Mouse (Mus musculus) mouse trophoblast stem cell (cell line): ENCODE results near the gene Kcnh8.

Experiments used
- in situ Hi-C, 2 experiments: fragments of 300-500 bp; cut with MseI, MboI; formaldehyde crosslinking; loops; 2 replicates in 1 of 2; 3 replicates in 1 of 2; pipeline ENCODE4 v1.15.1; 2025

The Kcnh8 gene

DNA sequence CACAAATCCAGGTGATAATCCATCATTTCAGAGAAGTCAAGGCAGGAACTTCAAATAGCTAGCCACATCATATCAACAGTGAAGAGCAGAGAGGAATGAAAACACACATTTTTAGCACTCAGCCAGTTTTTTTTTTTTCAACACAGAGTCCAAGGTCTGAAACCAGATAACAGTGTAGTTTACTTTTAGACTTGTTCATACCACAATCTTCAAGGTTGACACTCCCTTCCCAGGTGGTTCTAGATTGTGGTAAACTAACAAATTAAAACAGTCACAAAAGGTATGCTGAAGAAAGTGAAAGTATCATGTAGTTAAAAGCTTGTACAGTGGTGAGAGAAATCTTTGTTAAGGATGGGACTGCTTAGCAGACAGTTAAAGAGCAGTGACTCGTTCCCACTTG is 216.5 kb downstream of the Kcnh8 start:
- in situ Hi-C loops, result no loop called here

DNA sequence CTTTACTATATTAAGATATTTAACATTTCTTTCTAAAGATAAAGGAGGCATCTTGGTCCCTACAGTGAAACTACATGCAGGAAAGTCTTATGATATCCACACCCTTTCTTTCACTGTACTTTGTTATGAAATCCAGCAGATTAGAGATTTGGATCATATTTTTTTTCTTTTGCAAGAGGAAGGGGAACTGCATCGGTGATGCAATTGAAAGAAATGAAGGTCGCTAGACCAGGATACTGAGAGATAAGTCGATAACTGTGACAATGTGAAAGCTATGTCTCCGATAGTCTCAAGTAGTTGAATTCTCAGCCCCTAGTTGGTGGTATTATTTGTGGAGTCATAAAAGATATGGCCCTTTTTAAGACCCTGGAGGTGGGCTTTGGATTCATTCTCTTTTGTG is 227.2 kb downstream of the Kcnh8 start:
- in situ Hi-C loops, result no loop called here

DNA sequence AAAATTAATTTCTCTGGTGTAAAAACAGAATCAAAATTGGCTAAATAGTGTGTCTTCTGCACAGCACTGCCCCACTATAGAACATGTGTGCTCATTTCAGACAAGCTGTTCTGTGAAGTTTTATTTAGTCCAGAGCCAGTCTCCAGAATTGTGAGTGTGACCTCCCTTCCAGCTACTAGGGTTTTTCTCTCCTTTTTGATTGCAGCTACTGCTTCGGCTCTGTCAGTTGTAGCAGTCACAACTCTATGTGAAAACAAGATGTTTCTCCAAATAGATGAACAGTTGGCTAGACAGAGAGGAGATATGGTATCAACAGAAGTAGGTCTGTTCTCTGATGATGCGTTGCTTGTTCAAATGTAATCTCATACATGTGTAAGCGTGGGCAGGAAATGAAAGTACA is 270.7 kb downstream of the Kcnh8 start:
- in situ Hi-C loops, result no loop called here

DNA sequence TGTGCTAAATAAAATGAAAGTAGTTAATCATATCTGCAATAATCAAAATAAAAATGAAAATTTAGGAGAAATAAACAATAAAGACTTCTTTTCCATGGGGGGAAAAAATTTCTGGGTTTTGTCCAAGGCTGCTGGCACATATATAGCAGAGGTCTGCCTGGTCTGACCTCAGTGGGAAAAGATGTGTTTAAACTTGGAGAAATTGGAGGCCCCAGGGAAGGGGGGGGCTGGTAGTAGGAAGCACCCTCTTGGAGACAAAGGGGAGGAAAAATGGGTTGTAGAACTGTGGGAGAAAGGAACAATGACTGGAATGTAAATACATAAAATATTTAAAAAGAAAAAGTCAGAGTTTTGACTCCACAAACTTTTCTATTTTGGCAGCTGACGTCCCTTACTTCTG is 276.5 kb downstream of the Kcnh8 start:
- in situ Hi-C loops, result no loop called here

DNA sequence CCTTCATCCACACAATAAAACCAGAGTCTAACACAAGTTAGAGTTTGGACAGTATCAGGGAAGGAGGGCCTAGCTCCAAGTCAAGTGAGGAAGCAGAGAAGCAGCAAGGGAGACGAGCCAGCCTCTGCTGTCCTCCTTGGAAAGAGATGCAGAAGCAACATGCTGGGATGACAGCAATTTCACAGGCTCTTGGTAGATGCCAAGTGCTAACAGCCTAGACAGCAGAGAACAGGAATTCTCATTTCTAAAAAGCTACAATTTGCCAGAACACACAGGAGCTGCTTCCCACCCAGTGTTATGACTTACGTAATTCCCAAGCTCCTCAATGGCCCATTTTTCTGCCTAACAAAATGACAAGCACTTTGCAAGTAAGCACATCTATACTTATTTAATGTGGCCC is 277.5 kb downstream of the Kcnh8 start:
- in situ Hi-C loops, result no loop called here

DNA sequence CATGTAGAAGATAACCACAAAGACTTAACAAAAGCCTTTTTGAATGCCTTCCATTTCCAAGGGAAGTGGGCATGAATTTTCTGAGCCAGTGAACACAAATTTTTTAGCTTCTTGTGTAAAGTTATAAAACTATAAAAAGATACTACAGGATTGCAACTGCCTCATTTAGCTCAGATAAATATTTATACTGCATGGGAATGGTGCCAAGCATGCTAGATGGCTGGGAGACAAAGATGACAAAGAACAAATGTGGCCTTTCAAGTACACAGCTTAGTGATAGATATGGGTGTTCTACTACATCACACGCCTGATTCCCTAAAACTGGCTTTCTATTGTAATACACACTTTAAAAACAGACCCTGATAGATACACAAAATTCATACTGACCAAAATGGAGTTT is 282.7 kb downstream of the Kcnh8 start:
- in situ Hi-C loops, result no loop called here

DNA sequence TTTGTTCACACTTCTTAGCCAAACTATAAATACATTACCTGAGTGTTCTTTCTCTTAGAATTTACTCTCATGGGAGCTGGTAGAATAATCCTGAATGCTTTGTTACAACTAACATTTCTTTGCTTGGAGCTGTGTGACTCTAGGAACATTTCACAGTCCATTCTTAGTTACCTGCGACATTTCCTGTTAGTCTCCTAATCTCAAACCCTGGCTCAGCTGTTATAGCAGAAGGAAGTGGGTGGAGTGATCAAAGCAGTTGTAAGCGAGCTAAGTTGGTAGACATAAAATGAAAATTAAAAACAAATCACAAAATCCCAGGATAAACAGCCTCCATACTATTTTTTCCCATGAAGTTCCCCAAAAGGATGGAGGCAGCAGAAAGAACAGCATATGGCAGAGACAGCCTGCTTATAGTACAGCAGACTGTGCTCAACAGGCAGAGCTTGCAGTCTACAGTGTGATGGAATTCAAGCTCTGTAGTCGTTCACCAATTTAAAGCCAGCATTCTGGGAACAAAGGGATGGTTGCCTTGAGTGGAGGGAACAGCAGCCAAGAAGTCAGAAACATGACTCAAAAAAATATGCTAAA is 318.1 kb downstream of the Kcnh8 start:
- in situ Hi-C loops, result no loop called here

DNA sequence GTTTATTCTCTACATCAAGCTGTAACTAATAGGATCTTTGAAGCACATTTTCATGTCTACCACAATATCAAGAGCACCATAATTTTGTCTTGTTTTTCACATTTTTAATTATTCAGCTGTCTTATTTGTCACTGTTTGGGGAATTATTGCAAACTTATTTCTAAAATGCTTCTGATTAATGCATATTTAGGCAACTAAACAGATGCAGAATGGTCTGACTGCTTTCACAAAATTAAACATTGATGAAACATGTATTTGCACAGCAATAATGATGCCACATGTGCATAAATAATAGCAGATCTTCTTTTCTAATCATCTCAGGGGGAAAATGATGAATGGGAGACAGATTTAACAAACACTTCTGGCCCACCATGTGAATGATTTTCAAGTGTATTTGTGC is 341.5 kb downstream of the Kcnh8 start:
- in situ Hi-C loops, result no loop called here

DNA sequence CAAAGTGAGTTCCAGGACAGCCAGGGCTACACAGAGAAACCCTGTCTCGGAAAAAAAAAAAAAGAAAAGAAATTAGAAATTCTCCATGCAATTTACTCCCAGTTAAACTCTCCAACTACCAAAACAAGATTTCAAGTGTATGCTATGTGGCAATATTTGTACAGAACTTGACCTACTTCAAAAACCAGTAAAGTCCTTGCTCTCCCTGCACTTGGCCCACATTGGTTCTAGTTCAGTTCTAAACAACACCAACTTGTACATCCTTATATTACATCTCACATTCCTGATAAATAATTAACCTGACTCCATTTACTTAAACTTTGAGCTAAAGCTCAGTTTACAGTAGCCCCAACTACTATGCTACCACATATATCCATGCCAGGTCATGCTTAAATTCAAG is 370.2 kb downstream of the Kcnh8 start:
- in situ Hi-C loops, result no loop called here

DNA sequence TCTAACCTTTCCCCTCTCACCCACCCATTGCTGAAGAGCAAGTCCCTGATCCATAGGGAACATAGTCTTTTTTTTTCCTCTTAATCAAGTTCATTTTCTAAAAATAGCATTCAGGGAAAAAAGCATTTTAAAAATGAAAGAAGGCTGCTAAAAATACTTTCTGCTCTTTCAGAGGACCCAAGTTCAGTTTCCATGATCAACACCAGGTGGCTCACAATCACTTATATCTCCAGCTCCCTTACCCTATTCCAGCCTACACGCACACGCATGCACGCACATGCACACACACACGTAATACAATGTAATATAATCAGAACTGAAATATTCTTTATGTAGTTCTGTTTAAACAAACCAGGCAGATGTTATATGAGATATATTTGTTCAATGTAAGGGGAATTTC is 378.4 kb downstream of the Kcnh8 start:
- in situ Hi-C loops, result no loop called here
